ENCODE assay signal across 17 mouse cellular contexts in the genomic region with DNA sequence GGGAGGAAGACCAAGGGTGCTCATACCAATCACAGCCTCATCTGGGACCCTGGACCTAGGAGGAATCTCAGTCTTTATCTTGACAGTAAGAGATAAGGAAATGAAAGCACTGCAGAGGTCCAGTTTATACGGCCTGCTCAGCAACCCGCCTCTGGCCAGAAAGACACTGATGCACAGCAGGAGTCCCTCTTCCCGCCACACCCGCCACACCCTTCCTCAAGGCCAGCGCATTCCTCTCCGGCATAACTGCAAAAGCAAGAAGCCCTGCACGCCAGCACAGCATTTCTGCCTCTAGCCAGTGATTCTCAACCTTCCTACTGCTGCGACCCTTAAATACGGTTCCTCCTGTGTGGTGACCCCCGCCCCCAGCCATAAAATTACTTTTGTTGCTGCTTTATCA. TPM values are rescaled to one million over a fixed set of nuclear protein-coding genes. Genes with fewer than 3 reads are reported as not detected.
DNase-seq lines count a peak whose midpoint lies in the region; ATAC-seq and TF ChIP-seq lines count a peak whose summit lies in the region.
"Had no signal": no experiment of that assay in that cellular context is flagged by ENCODE, and none has a peak within 500 bp of the region (broad histone marks: within the 10 kb centered on the region; RNA-seq: fewer than 3 reads in every experiment).

No protein-coding gene starts in this region.

- no peaks in the 10 kb centered on the region for H3K9me3 ChIP-seq in heart, embryonic 13.5 days
- H3K9me3 ChIP-seq in ES-Bruce4 (replicated peaks; ENCODE audit: control insufficient read depth, insufficient read depth, low read length, poor library complexity, severe bottlenecking): no peaks in the 10 kb centered on the region
- H3K9me3 ChIP-seq in intestine, embryonic 16.5 days (ENCODE audit: control insufficient read depth, low read length): no peaks in the 10 kb centered on the region
- no peaks in the 10 kb centered on the region for H3K9me3 ChIP-seq in forebrain, embryonic 15.5 days
- H3K9me3 ChIP-seq: forebrain, embryonic 12.5 days; hindbrain, embryonic 12.5 days; megakaryocyte, embryonic 14.5 days had no signal

- H3K9ac ChIP-seq in heart, embryonic 13.5 days: peak overlapping the region; percentile 40; the same call in 1 of the 2 replicates
- H3K9ac ChIP-seq in ES-Bruce4 (ENCODE audit: low read depth, poor library complexity, severe bottlenecking): no peak overlapping the region
- H3K9ac ChIP-seq in intestine, embryonic 16.5 days (ENCODE audit: low read depth, low read length): no peak overlapping the region
- H3K9ac ChIP-seq in forebrain, embryonic 15.5 days (replicated peaks): no peak overlapping the region
- H3K9ac ChIP-seq: forebrain, embryonic 12.5 days; hindbrain, embryonic 12.5 days had no signal

- H3K4me1 ChIP-seq in heart, embryonic 13.5 days: peaks cover 54% of the 10 kb centered on the region
- H3K4me1 ChIP-seq in ES-Bruce4 (ENCODE audit: control insufficient read depth, insufficient read depth, low read length): peaks cover 13% of the 10 kb centered on the region
- H3K4me1 ChIP-seq in intestine, embryonic 16.5 days (ENCODE audit: control insufficient read depth, insufficient read depth, low read length): peaks cover 34% of the 10 kb centered on the region
- peaks cover 29% of the 10 kb centered on the region for H3K4me1 ChIP-seq in olfactory bulb, adult 2 months (ENCODE audit: control insufficient read depth, insufficient read depth, low read length)
- no peaks in the 10 kb centered on the region for H3K4me1 ChIP-seq in forebrain, embryonic 15.5 days
- H3K4me1 ChIP-seq in thymus, adult 2 months (replicated peaks; ENCODE audit: control insufficient read depth, insufficient read depth, low read length): no peaks in the 10 kb centered on the region
- H3K4me1 ChIP-seq: hindbrain, embryonic 12.5 days had no signal

- no peaks in the 10 kb centered on the region for H3K27me3 ChIP-seq in heart, embryonic 13.5 days (replicated peaks)
- no peaks in the 10 kb centered on the region for H3K27me3 ChIP-seq in ES-Bruce4 (ENCODE audit: control insufficient read depth, insufficient read depth, low read length, poor library complexity, severe bottlenecking)
- no peaks in the 10 kb centered on the region for H3K27me3 ChIP-seq in intestine, embryonic 16.5 days (replicated peaks; ENCODE audit: control insufficient read depth, insufficient read depth, low read length)
- no peaks in the 10 kb centered on the region for H3K27me3 ChIP-seq in forebrain, embryonic 15.5 days
- H3K27me3 ChIP-seq in thymus, adult 2 months (ENCODE audit: control insufficient read depth, insufficient read depth, low read length): no peaks in the 10 kb centered on the region
- H3K27me3 ChIP-seq: forebrain, embryonic 12.5 days; hindbrain, embryonic 12.5 days; megakaryocyte, embryonic 14.5 days had no signal

- peak; percentile 99 for TF ChIP-seq EP300 in ES-Bruce4 (IDR thresholded peaks at IDR 0.05; ENCODE audit: insufficient read depth, low read depth, low read length)

- no peak for TF ChIP-seq CTCF in ES-Bruce4 (IDR thresholded peaks at IDR 0.05; ENCODE audit: low read depth, low read length)
- no peak for TF ChIP-seq CTCF in olfactory bulb, adult 2 months (IDR thresholded peaks at IDR 0.05; ENCODE audit: insufficient read depth, low read depth, low read length)
- TF ChIP-seq CTCF in thymus, adult 2 months (IDR thresholded peaks at IDR 0.05; ENCODE audit: borderline replicate concordance, control insufficient read depth, extremely low read depth, insufficient read depth, low read length, poor library complexity): no peak

- DNase-seq in heart, postnatal 10 days: no peak
- DNase-seq in cerebellum, postnatal 25 days: no peak
- no peak for DNase-seq in thymus, adult 2 months
- DNase-seq: adrenal gland, postnatal 10 days; cerebellum, adult 11 months; cerebellum, postnatal 36 days; kidney, adult 11 months; right cerebral cortex, postnatal 14 days; thymus, adult 18-20 months had no signal

- 0 out of 2 replicates have a peak overlapping the region, but pooled peaks have one; percentile 2 for H3K27ac ChIP-seq in heart, embryonic 13.5 days (replicated peaks)
- peak overlapping the region; percentile 66 for H3K27ac ChIP-seq in ES-Bruce4 (ENCODE audit: insufficient read depth, low read length)
- H3K27ac ChIP-seq in intestine, embryonic 16.5 days (ENCODE audit: low read length): peak overlapping the region; percentile 87
- 0 out of 2 replicates have a peak overlapping the region, but pooled peaks have one; percentile 2 for H3K27ac ChIP-seq in olfactory bulb, adult 2 months (ENCODE audit: insufficient read depth, low read depth, low read length)
- no peak overlapping the region for H3K27ac ChIP-seq in forebrain, embryonic 15.5 days (replicated peaks)
- H3K27ac ChIP-seq in thymus, adult 2 months (ENCODE audit: control insufficient read depth, insufficient read depth, low read length): no peak overlapping the region
- H3K27ac ChIP-seq: forebrain, embryonic 12.5 days; hindbrain, embryonic 12.5 days had no signal

- intact Hi-C loops in heart, postnatal 10 days (cut with DNase I): loop anchor here (5.0 kb wide), 1 partner anchor 119 kb away; the partner anchor contains the start of gene Add3

- no peak overlapping the region for H3K4me2 ChIP-seq in heart, embryonic 13.5 days
- H3K4me2 ChIP-seq in intestine, embryonic 16.5 days (ENCODE audit: low read depth, low read length): no peak overlapping the region
- H3K4me2 ChIP-seq in forebrain, embryonic 15.5 days (replicated peaks): no peak overlapping the region
- H3K4me2 ChIP-seq: forebrain, embryonic 12.5 days; hindbrain, embryonic 12.5 days had no signal

- no peak overlapping the region for H3K4me3 ChIP-seq in heart, embryonic 13.5 days
- H3K4me3 ChIP-seq in ES-Bruce4 (ENCODE audit: low read depth, low read length): no peak overlapping the region
- H3K4me3 ChIP-seq in intestine, embryonic 16.5 days (ENCODE audit: low read length): no peak overlapping the region
- no peak overlapping the region for H3K4me3 ChIP-seq in olfactory bulb, adult 2 months (ENCODE audit: insufficient read depth, low read depth, low read length)
- no peak overlapping the region for H3K4me3 ChIP-seq in forebrain, embryonic 15.5 days
- no peak overlapping the region for H3K4me3 ChIP-seq in thymus, adult 2 months (ENCODE audit: control insufficient read depth, insufficient read depth, low read length)
- H3K4me3 ChIP-seq: forebrain, embryonic 12.5 days; hindbrain, embryonic 12.5 days; megakaryocyte, embryonic 14.5 days had no signal

- TF ChIP-seq POLR2A in ES-Bruce4 (IDR thresholded peaks at IDR 0.05; ENCODE audit: insufficient read depth, low read length): no peak
- TF ChIP-seq POLR2A in olfactory bulb, adult 2 months (IDR thresholded peaks at IDR 0.05; ENCODE audit: insufficient read depth, low read depth, low read length): no peak
- TF ChIP-seq POLR2A in thymus, adult 2 months (IDR thresholded peaks at IDR 0.05; ENCODE audit: control insufficient read depth, extremely low read depth, insufficient read depth, low read length, poor library complexity): no peak

- WGBS in heart, embryonic 13.5 days: 58% methylated on average over 10 of the region's 10 CpGs
- 53% methylated on average over 10 of the region's 10 CpGs for WGBS in intestine, embryonic 16.5 days
- WGBS in olfactory bulb, adult 2 months: 85% methylated on average over 10 of the region's 10 CpGs
- 93% methylated on average over 10 of the region's 10 CpGs for WGBS in forebrain, embryonic 15.5 days
- WGBS in thymus, adult 2 months: 96% methylated on average over 10 of the region's 10 CpGs

- H3K36me3 ChIP-seq in heart, embryonic 13.5 days: peaks cover 73% of the 10 kb centered on the region
- H3K36me3 ChIP-seq in ES-Bruce4 (ENCODE audit: control insufficient read depth, insufficient read depth, low read length, poor library complexity, severe bottlenecking): no peaks in the 10 kb centered on the region
- peaks cover 7% of the 10 kb centered on the region; the same call in 1 of the 2 replicates for H3K36me3 ChIP-seq in intestine, embryonic 16.5 days (ENCODE audit: control insufficient read depth, insufficient read depth, low read length)
- peaks cover 10% of the 10 kb centered on the region for H3K36me3 ChIP-seq in forebrain, embryonic 15.5 days
- 0 out of 2 replicates have a peak, but pooled peaks cover 5% of the 10 kb centered on the region for H3K36me3 ChIP-seq in thymus, adult 2 months (ENCODE audit: control insufficient read depth, insufficient read depth, low read length)

- no peak for ATAC-seq in heart, embryonic 13.5 days (ENCODE audit: extremely low read depth, insufficient number of reproducible peaks, low FRiP score, low TSS enrichment)
- ATAC-seq in intestine, embryonic 16.5 days: no peak
- no peak for ATAC-seq in forebrain, embryonic 15.5 days (replicated peaks)

RNA-seq across cellular contexts. Expression of gene Xpnpep1, which starts 16.8 kb away (rescaled TPM):
- polyA plus RNA-seq in heart, embryonic 13.5 days (2015; fragmentation: Nextera tagmentation; extraction: Ambion mirVana): 142 and 151 TPM in 2 replicates
- total RNA-seq in heart, postnatal 10 days (2021): 100 to 1,000 TPM; 124 to 125 TPM
- 181 and 185 TPM in 2 replicates for polyA plus RNA-seq in ES-Bruce4 (2011; ENCODE audit: insufficient read depth, insufficient read length, low read depth, missing spikeins)
- polyA plus RNA-seq in intestine, embryonic 16.5 days (2015; fragmentation: Nextera tagmentation; extraction: Ambion mirVana): 231 and 264 TPM in 2 replicates
- polyA plus RNA-seq in olfactory bulb, adult 2 months (2012; ENCODE audit: insufficient read depth, insufficient read length, low replicate concordance, missing spikeins): not detected in 2 replicates
- 130 and 136 TPM in 2 replicates for polyA plus RNA-seq in forebrain, embryonic 15.5 days (2015; fragmentation: Nextera tagmentation; extraction: Ambion mirVana)
- 49.6 and 55.6 TPM in 2 replicates for polyA plus RNA-seq in thymus, adult 2 months (2012; rRNA removed)

Comparison
In these comparisons a context has a peak if more than half of its experiments do, and no peak if none do; other contexts are left out.
1. H3K27ac ChIP-seq: peak in heart, embryonic 13.5 days (single experiment), ES-Bruce4 (single experiment), intestine, embryonic 16.5 days (single experiment) and olfactory bulb, adult 2 months (single experiment); none in forebrain, embryonic 15.5 days (single experiment) and thymus, adult 2 months (single experiment).